Mouse (Mus musculus): ENCODE measurements around the gene Spata1. TPM values are rescaled to one million over a fixed set of nuclear protein-coding genes. Genes with fewer than 3 reads are reported as not detected.

Spata1 gene
- 1 to 10 TPM; 3.8 to 5.8 TPM for total RNA-seq (2021)
- long read RNA-seq, experiment 1, partial matches to known transcripts = 1 of 8 reads
- long read RNA-seq, experiment 1, other reads (novel, unspliced or antisense) = 7 of 8 reads
- long read RNA-seq, experiment 2, partial matches to known transcripts = 1 of 4 reads
- long read RNA-seq, experiment 2, other reads (novel, unspliced or antisense) = 3 of 4 reads

DNA sequence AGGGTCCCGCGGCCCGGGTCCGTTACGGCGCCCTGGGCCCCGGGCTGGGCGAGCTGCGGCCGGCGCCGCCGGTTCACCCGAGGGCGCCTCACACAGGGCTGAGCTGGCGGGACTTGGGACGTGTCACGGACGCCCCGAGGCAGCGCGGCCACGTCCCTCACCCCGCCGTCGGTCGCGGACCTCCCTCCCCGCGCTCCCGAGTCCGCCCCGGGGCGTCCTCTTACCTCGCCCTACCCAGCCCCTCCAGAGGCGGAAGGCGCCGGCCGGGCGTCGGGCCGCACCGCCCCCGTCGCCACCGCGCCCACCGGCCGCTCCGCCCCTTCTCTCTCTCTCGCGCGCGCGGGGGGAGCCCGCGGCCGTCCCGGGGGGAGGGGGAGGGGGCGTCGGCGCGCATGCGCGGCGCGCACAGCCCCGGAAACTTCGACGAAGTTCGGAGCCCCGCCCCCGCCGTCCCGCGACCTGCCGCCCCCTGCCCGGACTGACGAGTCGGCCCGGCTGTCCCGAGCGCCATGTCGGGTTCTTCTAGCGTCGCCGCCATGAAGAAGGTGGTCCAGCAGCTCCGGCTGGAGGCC lies at the start of gene Spata1, which contains the start of gene Gng5:
Gene Spata1 (minus strand): TSS at position 323 of the 572 bp plus-strand sequence.
Gene Gng5 (plus strand): TSS at position 377 of the 572 bp plus-strand sequence.
- DNase-seq = peak; percentile 92

DNA sequence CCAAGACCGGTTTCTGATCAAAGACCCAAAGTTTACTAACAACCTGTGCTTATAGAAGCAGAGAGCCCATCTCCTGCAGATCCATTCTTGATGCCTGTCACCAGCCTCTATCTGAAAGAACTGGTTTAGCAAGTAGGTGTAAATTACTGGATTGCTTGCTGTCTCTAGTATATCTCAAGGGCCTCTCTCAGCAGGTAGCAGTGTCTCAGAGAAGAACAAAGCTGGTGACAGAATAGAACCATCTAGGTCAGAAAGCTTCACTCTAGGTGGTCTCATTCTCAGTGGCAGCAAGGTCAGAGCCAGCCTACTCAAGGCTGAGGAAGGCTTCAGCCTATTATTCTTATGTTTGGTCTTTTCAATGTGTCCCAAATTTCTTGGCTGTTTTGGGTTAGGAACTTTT lies 44.1 kb upstream of the Spata1 start:
- no peak for DNase-seq

DNA sequence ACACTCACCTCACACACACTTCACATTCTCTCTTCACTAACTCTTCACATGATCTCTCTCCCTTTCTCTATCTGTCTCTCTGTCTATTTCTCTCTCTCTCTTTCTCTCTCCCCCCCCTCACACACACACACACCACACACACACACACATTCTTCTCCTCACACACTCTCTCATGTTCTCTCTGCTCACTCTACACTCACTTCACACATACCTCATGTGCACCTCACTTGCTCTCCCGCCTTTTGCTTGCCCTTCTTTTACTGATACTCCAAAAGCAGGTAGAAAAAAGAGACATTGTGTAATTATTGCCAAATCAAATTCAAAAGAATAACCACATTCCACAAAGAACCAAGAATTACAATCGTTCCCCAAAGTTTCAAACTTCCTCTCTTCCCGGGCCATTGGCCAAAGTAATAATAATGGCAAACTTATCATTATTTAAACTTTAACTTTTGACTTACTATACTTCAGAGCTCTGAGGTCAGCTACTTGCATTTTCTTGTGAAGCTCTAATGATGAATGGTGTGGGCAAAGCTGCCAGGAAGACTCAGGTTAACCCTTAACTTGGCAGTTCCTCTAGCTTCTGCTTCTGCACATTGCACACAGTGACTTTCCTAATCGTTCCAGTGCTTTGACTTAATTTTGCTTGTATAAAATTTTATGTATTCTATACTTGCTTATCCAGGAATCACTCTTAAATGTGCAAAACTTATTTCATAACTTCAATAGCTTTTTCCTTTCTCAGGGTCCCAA lies 41.1 kb upstream of the Spata1 start:
- DNase-seq = no peak

DNA sequence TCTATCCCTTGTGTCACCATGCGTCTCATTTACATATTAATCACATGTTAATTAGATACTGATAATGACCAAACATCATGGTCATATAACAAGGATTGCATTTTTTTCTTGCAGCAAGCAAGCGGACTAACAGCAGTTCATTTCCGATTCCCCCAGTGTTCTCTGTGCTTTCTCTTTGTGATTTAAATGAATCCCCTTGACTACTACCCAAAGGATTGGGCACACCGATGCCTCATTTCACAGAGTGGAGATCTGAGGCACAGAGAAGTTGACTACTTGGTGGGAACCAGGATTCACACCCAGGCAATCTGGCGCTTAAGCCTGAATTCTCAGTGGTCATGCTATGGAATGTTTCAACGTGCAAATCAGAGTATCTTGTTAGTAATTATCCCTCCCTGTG lies 35.4 kb upstream of the Spata1 start:
- DNase-seq = no peak

DNA sequence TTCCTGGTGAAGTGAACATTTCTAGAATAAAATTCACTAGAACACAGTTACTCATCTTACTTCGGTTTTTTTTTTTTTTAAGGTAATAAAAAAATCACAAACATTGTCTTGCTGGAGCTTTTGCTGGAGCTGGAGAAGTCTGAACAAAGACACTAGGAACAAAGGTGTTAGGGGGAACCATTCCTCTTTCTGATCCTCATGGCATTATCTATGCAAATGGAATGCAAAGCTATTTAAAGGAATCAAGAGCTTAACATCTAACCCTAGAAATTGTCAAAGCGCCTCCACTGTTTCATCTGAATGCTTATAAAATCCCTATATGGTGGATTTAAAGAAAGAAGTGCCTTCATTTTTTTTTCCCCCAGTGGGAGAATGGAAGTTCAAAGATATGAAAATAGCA lies 28.8 kb upstream of the Spata1 start:
- DNase-seq = no peak

DNA sequence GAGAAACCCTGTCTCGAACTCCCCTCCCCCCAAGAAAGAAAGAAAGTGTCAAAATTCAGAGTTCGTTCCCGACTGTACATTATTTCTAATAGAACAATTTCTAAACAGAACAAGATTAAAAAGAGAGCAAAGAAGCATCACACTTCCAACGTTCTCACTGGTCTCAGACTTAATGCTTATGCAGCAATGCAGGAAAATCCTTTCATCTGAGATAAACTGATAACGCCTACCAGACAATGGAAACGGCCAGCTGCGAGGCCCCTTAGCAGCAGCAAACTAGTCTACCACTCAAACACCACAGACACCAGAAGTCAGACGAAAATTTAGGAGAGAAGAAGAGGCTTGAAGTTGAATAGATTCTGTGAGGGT lies 22.1 kb upstream of the Spata1 start:
- DNase-seq = no peak

DNA sequence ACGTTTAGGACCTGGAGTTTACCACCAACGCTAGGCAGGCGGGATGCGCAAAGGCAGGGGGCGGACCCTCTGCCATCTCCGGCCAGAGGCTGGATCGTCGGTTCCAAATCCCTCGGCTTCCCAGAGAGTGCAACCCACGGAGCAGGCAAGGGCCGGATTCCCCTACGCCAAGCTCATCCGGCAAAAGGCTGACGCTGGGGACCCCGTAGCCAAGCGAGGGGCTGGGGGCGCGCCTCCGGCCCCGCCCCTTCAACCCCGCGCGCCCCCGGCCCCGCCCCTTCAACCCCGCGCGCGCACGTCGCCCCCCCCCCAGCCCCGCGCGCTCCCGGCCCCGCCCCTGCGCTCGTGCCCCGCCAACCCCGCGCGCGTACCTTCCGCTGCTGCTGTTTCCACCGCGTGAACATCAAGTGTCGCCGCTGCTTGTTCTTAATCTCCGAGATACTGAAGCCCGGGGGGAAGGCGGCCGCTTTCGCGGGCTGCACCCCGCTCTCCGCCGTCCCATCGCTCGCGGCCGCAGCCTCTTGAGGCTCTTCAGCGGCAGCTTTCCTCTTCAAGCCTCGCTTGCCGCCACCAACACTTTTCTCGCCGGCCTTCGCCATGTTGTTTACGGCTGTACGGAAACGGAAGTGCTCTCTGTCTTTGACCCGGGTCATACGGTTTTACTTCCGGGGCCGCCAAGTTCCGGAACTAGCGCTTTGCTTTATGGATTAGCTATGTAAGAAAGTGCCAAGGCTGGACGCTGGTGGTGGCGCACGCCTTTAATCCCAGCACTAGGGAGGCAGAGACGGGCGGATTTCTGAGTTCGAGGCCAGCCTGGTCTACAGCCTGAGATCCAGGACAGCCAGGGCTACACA lies 21.5 kb upstream of the Spata1 start, which contains the start of gene Rpf1:
Gene Rpf1 (minus strand): TSS at position 632 of the 854 bp plus-strand sequence.
- peak; percentile 85 for DNase-seq

DNA sequence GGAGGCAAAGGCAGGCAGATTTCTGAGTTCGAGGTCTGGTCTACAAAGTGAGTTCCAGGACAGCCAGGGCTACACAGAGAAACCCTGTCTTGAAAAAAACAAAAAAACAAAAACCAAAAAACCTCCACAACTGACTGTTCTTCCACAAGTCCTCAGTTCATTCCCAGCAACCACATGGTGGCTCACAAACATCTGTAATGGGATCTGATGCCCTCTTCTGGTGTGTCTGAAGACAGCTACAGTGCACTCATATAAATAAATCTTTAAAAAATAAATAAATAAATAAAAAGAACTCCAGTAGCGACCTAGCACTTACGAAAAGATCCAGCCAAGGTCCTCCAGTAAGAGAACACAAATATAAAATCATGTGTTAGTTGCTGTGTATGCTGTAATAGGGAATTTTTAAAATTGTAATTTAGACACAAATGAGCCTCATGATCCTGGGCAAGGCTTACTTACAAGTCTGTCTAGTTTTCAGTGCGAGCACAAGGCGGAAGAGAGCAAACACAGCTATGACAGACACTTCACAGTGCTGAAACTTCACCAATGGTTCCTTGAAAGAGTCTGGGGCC lies 20.8 kb upstream of the Spata1 start:
- no peak for DNase-seq

DNA sequence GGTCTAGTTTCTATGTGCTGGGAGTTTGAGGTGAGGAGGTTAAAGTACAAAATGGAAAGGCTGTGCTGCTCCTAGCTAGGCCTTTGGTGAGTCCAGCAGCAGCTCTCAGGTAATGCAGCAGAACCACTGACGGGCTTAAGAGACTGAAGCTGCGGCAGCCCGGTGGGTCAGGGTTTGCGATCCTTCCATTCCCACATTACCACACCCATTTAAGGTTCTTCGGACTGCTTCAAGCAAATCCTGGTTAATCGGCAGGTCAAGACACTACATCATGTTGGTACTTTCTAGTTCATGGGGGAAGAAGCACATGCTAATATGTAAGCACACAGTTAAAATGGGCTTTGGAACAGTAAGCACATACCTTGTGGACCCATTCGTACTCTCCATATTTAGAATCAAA lies 7.2 kb upstream of the Spata1 start:
- DNase-seq = no peak

DNA sequence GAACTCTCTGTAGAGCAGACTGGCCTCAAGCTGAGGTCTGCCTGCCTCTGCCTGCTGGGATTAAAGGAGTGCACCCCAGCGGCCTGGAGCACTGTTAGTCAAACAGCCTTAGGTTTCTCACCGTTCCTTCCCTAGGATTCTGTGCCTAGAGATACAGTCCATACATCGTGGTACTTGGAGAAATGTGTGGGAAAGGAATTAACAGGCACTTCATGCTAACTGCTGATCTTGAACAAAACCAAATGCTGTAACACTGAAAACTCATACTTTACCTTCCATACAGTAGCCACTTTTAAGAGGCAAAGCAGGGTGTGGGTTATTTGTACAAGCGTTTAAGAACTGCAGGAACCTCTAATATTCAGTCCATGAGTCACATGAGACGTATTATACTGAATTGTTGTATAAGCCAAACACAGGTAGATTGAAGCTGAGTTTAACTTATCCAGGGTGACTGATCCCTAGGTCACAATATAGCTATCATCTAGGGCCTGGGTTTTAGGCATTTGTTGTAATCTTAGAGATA lies 2.1 kb upstream of the Spata1 start:
- DNase-seq = no peak

DNA sequence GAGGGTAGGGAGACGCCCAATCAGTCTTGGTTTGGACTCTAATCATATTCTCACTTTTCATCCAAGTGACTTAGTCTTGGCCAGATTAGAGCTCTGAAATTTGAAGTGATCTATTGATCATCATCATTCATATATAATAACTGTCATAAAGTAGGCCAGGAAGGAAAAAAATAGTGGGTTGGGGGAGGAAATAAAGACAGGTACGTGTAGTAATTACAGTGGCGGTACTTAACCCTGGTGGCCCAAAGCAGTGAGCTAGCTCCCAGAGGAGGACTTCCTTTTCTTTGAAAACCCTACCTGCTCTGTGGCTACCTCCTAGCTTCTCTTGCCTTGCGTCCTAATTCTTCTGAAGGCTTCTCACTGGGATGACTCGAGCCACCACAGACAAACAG lies 1.3 kb upstream of the Spata1 start:
- no peak for DNase-seq

DNA sequence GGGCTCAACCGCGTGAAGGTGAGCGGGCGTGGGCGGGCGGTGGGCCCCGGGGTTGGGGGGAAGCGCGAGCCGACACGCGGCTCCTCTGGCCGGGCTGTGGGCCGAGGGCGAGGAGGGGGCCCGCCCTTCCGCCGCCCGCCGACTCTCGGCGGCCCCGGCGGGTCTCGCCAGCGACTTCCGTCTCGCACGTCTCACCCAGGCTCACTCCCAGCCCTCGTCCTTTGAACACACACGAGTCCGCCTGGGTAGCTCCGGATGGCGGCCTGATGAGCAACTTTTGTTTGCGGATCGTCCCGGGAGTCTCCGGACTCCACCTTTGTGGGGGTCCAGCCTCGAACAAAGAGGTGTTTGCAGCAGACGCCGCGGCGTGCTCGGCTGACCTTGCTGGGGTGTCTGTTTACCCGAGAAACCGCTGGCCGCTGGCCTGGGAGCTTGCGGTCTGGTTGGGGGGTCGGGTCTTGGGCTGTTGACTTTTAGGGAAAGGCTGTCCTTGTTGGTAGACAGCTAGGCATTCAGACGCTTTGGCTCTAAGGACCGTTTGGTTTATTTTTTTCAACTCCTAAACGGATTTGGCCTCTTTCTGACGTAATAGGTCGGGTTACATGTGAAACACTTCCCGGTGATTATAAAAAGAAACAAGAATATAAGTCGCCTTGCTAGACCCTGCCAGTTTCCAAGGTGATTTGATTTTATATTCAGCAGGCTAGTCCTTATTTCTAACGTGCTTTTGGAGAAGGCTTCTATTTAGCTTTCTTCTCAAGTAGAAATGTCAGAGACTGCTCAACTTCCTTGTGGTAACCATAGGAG lies 653 bp upstream of the Spata1 start:
- no peak for DNase-seq

DNA sequence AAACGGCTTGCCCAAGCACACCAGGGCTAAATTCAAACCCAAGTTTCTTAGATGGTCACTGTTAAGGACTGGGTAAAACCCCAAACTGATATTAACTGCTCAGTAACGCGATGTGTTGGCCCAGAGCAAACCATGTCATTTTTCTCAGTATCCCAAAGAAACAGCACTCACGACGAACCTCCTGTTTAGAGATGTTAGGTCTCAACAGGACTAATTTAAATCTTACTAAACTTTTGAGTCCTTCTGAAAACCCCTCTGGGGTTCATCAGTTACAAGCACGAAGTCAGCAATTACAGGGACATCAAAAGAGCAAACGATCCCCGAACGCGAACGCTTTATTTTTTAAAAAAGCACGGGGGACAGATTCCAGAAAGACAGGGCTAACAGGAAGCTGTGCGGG lies 564 bp downstream of the Spata1 start:
- DNase-seq = no peak

DNA sequence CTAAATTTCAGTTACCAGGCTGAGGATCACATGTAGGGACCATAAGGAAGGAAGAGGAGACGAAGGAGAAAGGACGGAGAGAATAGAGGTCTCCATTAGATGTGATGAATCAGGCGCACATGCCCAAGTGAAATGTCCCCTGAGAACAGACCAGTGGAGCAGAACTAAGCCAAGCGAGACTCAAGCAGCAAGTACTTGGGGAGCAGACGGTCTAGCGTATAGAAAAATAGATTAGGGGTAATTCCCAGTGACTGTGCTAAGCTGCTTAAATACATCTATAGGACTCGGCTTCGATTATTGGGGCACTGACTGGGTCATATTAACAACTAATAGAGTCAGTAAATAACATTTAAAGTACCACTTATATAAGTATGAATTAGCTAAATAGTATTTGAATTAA lies 4.6 kb downstream of the Spata1 start:
- DNase-seq = no peak

DNA sequence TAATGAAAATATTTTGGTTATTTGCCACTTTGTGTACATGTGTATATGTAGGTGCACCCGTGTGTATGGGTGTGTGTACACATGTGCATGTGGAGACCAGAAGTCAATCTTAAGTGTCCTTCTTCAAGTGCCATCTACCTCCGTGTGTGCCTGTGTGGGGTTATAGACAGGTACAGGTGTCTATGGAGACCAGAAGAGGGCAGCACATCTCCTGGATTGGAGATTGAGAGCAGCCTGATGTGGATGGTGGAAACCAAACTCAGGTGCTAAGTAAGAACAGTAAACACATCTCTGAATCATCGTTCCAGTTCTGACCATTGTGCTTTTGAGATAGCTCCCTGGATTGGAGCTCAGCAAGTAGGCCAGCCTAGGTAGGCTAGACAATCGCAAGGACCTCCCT lies 13.1 kb downstream of the Spata1 start:
- DNase-seq = no peak

DNA sequence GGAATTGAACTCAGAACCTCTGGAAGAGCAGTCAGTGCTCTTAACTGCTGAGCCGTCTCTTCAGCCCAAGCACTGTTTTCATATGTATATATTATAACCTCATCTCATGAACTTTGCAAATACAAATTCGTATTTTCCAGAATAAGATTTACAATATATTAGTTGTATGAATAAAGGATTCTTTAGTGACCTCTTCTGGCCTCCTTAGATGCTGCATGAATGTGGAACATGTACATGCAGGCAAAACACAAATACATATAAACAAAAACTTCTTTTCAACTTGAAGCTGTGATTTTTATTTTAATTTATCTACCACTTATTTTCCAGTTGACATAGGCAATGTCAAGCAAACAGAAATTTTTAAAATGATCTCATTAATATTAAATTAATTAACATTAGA lies 17.5 kb downstream of the Spata1 start:
- no peak for DNase-seq

DNA sequence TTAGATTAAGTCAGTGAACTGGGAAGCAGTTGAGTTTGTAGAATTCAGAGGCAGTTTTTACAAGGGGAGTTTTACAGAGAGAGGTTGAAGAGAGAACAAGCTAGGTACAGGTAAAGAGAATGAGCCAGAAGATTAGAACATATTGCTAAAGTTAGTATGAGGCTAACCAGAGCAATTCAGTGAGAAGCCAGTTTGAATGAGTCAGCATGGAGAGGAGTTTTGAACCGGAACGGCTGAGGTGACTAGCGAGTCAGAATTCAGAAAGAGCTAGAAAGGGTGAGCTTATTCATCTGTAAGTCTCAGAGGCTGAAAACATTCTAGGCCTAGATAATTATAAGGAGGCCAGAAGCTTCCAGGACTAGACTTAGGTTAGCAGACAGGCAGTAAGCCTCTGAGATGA lies 25.1 kb downstream of the Spata1 start:
- DNase-seq = no peak

DNA sequence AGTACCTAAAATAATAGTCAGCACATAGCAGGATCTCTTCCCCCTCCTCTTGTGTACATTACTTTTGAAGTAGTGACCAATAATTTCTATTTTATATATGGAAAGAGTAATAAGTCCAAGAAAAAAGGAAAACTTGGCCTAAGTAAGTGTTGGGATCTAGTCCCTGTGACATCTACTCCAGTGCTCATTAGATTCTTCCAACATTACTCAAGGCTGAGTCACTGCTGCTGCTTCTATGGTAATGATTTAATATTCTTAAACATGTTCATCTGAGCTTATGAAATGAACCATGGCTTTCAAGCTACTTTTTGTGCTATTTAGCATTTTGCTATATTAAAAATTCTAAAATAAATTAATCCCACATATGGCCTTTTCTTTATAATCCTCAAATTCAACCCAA lies 25.8 kb downstream of the Spata1 start:
- DNase-seq = no peak

DNA sequence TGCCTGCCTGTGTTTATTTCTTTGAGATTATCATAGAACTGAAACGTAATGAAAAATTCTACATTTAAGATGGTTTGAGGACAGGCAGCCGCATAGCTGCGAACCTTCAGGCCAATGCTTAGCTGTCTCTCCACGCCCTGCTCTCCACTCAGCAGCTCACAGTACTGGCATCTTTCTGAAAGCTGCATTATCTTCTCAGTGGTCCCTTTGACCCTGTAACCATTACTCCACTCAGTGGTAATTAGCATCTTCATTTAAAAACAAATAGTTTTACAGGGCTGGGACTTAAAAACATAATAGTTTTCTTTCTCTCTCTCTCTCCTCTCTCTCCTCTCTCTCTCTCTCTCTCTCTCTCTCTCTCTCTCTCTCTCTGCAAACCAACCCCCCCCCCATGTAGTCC lies 26.9 kb downstream of the Spata1 start:
- DNase-seq = no peak

DNA sequence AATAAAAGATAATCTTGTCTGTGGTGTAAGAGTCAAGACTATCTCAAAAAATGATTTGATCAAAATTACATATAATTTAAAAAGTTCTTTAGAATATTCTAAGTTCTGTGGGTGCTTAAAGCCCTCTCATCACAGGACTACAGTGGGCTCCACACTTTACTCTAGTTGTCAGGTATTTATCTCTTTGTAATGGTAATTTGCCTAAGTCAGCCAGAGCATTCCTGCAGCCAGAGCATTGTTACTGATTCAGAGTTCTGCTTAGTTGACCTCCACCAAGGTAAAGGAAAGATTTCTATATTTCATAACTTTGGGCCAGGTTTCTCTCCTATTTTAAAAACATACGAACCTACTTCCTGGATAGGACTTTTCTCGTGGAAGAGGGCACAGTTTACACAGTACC lies 30.3 kb downstream of the Spata1 start:
- DNase-seq = no peak

DNA sequence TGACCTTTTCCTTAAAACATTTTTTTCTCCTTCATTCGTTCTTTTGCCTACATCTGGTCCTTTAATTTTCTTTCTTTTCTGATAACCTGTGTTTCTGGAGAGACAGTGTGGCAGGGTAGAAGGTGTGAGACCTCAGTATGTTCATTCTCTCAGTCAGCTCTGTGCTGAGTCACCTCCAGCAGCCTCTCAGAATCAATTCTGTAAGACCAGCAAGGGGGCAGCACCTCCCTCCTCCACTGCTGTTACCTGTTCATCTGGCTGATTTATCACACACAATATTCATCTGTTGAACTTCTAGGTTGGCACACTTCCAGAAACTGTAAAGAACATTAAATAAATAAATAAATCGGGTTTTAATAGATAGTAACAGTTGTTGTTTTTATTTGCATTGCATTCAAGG lies 36.6 kb downstream of the Spata1 start:
- no peak for DNase-seq
